8 mouse cellular contexts compared by ENCODE assay signal in genomic region chr11:121451753-121452635, GRCm38 (mm10). TPM values are rescaled to one million over a fixed set of nuclear protein-coding genes. Genes with fewer than 3 reads are reported as not detected.
DNase-seq lines count a peak whose midpoint lies in the region; ATAC-seq and TF ChIP-seq lines count a peak whose summit lies in the region.

Gene Tbcd, plus strand, starts transcription at chr11:121451949.

- peaks cover 13% of the 10 kb centered on the region for H3K27me3 ChIP-seq in E14TG2a.4 (ENCODE audit: insufficient read depth, low read length)
- H3K27me3 ChIP-seq in forebrain, embryonic 12.5 days, result peaks cover 8% of the 10 kb centered on the region
- H3K27me3 ChIP-seq in heart, postnatal 0 days (ENCODE audit: control insufficient read depth, insufficient read depth, low read length), result no peaks in the 10 kb centered on the region
- no peaks in the 10 kb centered on the region for H3K27me3 ChIP-seq in liver, embryonic 16.5 days (ENCODE audit: control insufficient read depth, insufficient read depth, low read depth, low read length)
- no peaks in the 10 kb centered on the region for H3K27me3 ChIP-seq in neural tube, embryonic 13.5 days
- H3K27me3 ChIP-seq in testis, adult 2 months (ENCODE audit: control insufficient read depth, insufficient read depth, low read length), result no peaks in the 10 kb centered on the region

- WGBS in forebrain, embryonic 12.5 days, result under 1% methylated on average over 58 of the region's 58 CpGs
- under 1% methylated on average over 58 of the region's 58 CpGs for whole genome bisulfite sequencing in heart, postnatal 0 days
- WGBS in liver, embryonic 16.5 days (ENCODE audit: insufficient replicate concordance), result under 1% methylated on average over 58 of the region's 58 CpGs
- under 1% methylated on average over 58 of the region's 58 CpGs for WGBS in neural tube, embryonic 13.5 days

- H3K4me3 ChIP-seq in E14TG2a.4 (replicated peaks; ENCODE audit: low read length), result peak within 1 kb of the TSS; percentile 99
- peak within 1 kb of the TSS; percentile 88 for H3K4me3 ChIP-seq in forebrain, embryonic 12.5 days (replicated peaks)
- H3K4me3 ChIP-seq in heart, postnatal 0 days (ENCODE audit: low read depth, low read length), result peak within 1 kb of the TSS; percentile 86
- H3K4me3 ChIP-seq in liver, embryonic 16.5 days (ENCODE audit: low read depth, low read length), result peak within 1 kb of the TSS; percentile 85
- H3K4me3 ChIP-seq in neural tube, embryonic 13.5 days, result peak within 1 kb of the TSS; percentile 94
- peak within 1 kb of the TSS; percentile 96 for H3K4me3 ChIP-seq in testis, adult 2 months (ENCODE audit: control insufficient read depth, low read depth, low read length)

- no peak for TF ChIP-seq POLR2A in testis, adult 2 months (IDR thresholded peaks at IDR 0.05; ENCODE audit: control insufficient read depth, low read depth, low read length)

- TF ChIP-seq EP300 in heart, postnatal 0 days (IDR thresholded peaks at IDR 0.05; ENCODE audit: low read depth), result no peak

- ATAC-seq in forebrain, embryonic 12.5 days (ENCODE audit: low FRiP score), result peak; percentile 95
- ATAC-seq in heart, postnatal 0 days (ENCODE audit: insufficient read depth, low read depth), result peak; percentile 90
- peak; percentile 95 for ATAC-seq in liver, embryonic 16.5 days (ENCODE audit: low read depth)
- peak; percentile 95 for ATAC-seq in neural tube, embryonic 13.5 days (ENCODE audit: low read depth)

- peaks cover 20% of the 10 kb centered on the region for H3K4me1 ChIP-seq in E14TG2a.4 (replicated peaks; ENCODE audit: low read depth, low read length)
- peaks cover 17% of the 10 kb centered on the region for H3K4me1 ChIP-seq in forebrain, embryonic 12.5 days
- peaks cover 12% of the 10 kb centered on the region for H3K4me1 ChIP-seq in heart, postnatal 0 days (ENCODE audit: control insufficient read depth, insufficient read depth)
- H3K4me1 ChIP-seq in liver, embryonic 16.5 days (ENCODE audit: control insufficient read depth, low read depth, low read length), result peaks cover 22% of the 10 kb centered on the region
- H3K4me1 ChIP-seq in neural tube, embryonic 13.5 days (replicated peaks), result peaks cover 29% of the 10 kb centered on the region
- peaks cover 9% of the 10 kb centered on the region for H3K4me1 ChIP-seq in testis, adult 2 months (ENCODE audit: control insufficient read depth, insufficient read depth, low read length)

- H3K36me3 ChIP-seq in E14TG2a.4 (ENCODE audit: insufficient read depth, low read length), result peaks cover 16% of the 10 kb centered on the region
- H3K36me3 ChIP-seq in forebrain, embryonic 12.5 days (replicated peaks), result peaks cover 5% of the 10 kb centered on the region
- peaks cover 6% of the 10 kb centered on the region; the same call in 1 of the 2 replicates for H3K36me3 ChIP-seq in heart, postnatal 0 days (replicated peaks; ENCODE audit: control insufficient read depth, insufficient read depth, low read length)
- peaks cover 19% of the 10 kb centered on the region for H3K36me3 ChIP-seq in liver, embryonic 16.5 days (ENCODE audit: control insufficient read depth, insufficient read depth)
- H3K36me3 ChIP-seq in neural tube, embryonic 13.5 days, result peaks cover 13% of the 10 kb centered on the region
- no peaks in the 10 kb centered on the region for H3K36me3 ChIP-seq in testis, adult 2 months (ENCODE audit: control insufficient read depth, insufficient read depth, low read length)

- peak within 1 kb of the TSS; percentile 77 for H3K9ac ChIP-seq in forebrain, embryonic 12.5 days
- peak within 1 kb of the TSS; percentile 66 for H3K9ac ChIP-seq in heart, postnatal 0 days (replicated peaks; ENCODE audit: low read depth, low read length)
- peak within 1 kb of the TSS; percentile 80 for H3K9ac ChIP-seq in liver, embryonic 16.5 days (ENCODE audit: low read depth, low read length)
- H3K9ac ChIP-seq in neural tube, embryonic 13.5 days, result peak within 1 kb of the TSS; percentile 82

- H3K4me2 ChIP-seq in forebrain, embryonic 12.5 days, result peak within 1 kb of the TSS; percentile 69
- peak within 1 kb of the TSS; percentile 88 for H3K4me2 ChIP-seq in heart, postnatal 0 days (ENCODE audit: low read depth, low read length)
- H3K4me2 ChIP-seq in liver, embryonic 16.5 days (ENCODE audit: low read depth, low read length), result peak within 1 kb of the TSS; percentile 72
- H3K4me2 ChIP-seq in neural tube, embryonic 13.5 days, result peak within 1 kb of the TSS; percentile 77

- TF ChIP-seq CTCF in E14TG2a.4 (conservative IDR thresholded peaks at IDR 0.05; ENCODE audit: low read length), result no peak
- no peak; the same call in 1 of the 2 replicates for TF ChIP-seq CTCF in heart, postnatal 0 days (IDR thresholded peaks at IDR 0.05; ENCODE audit: low read depth)
- no peak for TF ChIP-seq CTCF in testis, adult 2 months (IDR thresholded peaks at IDR 0.05; ENCODE audit: control insufficient read depth, insufficient read depth, insufficient replicate concordance, low read depth, low read length)

- DNase-seq in c-Kit-positive CD71-positive TER-119-positive erythroid progenitor cells, embryonic 14.5 days (ENCODE audit: low spot score), result peak; percentile 91
- DNase-seq in heart, postnatal 0 days (ENCODE audit: low spot score), result peak; percentile 91
- DNase-seq in kidney, postnatal 4 days, result peak; percentile 96

- H3K27ac ChIP-seq in forebrain, embryonic 12.5 days, result peak within 1 kb of the TSS; percentile 84
- peak within 1 kb of the TSS; percentile 52 for H3K27ac ChIP-seq in heart, postnatal 0 days (ENCODE audit: low read depth)
- peak within 1 kb of the TSS; percentile 93 for H3K27ac ChIP-seq in liver, embryonic 16.5 days (ENCODE audit: low read length)
- peak within 1 kb of the TSS; percentile 88 for H3K27ac ChIP-seq in neural tube, embryonic 13.5 days (replicated peaks)
- H3K27ac ChIP-seq in testis, adult 2 months (ENCODE audit: control insufficient read depth, insufficient read depth, low read depth, low read length), result peak within 1 kb of the TSS; percentile 47

- no peaks in the 10 kb centered on the region for H3K9me3 ChIP-seq in E14TG2a.4 (ENCODE audit: low read length)
- no peaks in the 10 kb centered on the region for H3K9me3 ChIP-seq in forebrain, embryonic 12.5 days
- H3K9me3 ChIP-seq in heart, postnatal 0 days (replicated peaks; ENCODE audit: control insufficient read depth, low read length), result no peaks in the 10 kb centered on the region
- no peaks in the 10 kb centered on the region for H3K9me3 ChIP-seq in liver, embryonic 16.5 days (replicated peaks; ENCODE audit: control insufficient read depth, low read length)
- no peaks in the 10 kb centered on the region for H3K9me3 ChIP-seq in neural tube, embryonic 13.5 days

RNA-seq across cellular contexts. Expression of gene Tbcd, which starts in this region (rescaled TPM):
- polyA plus RNA-seq in forebrain, embryonic 12.5 days (2016; fragmentation: Nextera tagmentation; extraction: Ambion mirVana), result 56.0 and 60.6 TPM in 2 replicates
- 29.1 and 37.9 TPM in 2 replicates for total RNA-seq in heart, postnatal 0 days (2014; rRNA removed; ENCODE audit: low replicate concordance)
- 14.3 and 16.1 TPM in 2 replicates for polyA plus RNA-seq in heart, postnatal 0 days (2015; fragmentation: Nextera tagmentation; extraction: Ambion mirVana)
- 19.5 and 21.4 TPM in 2 replicates for polyA plus RNA-seq in liver, embryonic 16.5 days (2015; fragmentation: Nextera tagmentation; extraction: Ambion mirVana)
- polyA plus RNA-seq in neural tube, embryonic 13.5 days (2015; fragmentation: Nextera tagmentation; extraction: Ambion mirVana), result 56.3 and 58.4 TPM in 2 replicates
- 22.4 and 23.4 TPM in 2 replicates for polyA plus RNA-seq in testis, adult 2 months (2012; rRNA removed)

Comparison
In these comparisons a context has a peak if more than half of its experiments do, and no peak if none do; other contexts are left out.
1. Peak in every context shown above with its lines: DNase-seq, ATAC-seq, H3K4me3 ChIP-seq and H3K27ac ChIP-seq.